Mouse (Mus musculus) E14TG2a.4 (cell line): ENCODE measurements around the gene Ccdc69.

Experiments used
- H3K27me3 ChIP-seq: 2 replicates; pipeline ENCODE4 v1.6.1; 2014; ENCODE audit warnings: low read length, control low read depth; ENCODE audit not compliant: insufficient read depth
- H3K36me3 ChIP-seq: 2 replicates; pipeline ENCODE4 v1.6.1; 2014; ENCODE audit warnings: low read length, control low read depth; ENCODE audit not compliant: insufficient read depth
- H3K4me1 ChIP-seq: replicated peaks from 2 replicates; pipeline ENCODE4 v1.6.1; 2014; ENCODE audit warnings: low read depth, low read length, control low read depth
- H3K4me3 ChIP-seq: replicated peaks from 2 replicates; pipeline ENCODE4 v1.5.1; 2014; ENCODE audit warnings: mild to moderate bottlenecking, low read length
- H3K9me3 ChIP-seq: 2 replicates; pipeline ENCODE4 v1.6.1; 2014; ENCODE audit warnings: low read length, control low read depth
- CTCF ChIP-seq: conservative IDR thresholded peaks from 2 replicates; pipeline ENCODE4 v1.5.1; 2014; ENCODE audit warnings: low read length
- NANOG ChIP-seq: IDR thresholded peaks from 2 replicates; pipeline ENCODE4 v1.6.1; 2014; ENCODE audit warnings: borderline replicate concordance, low read length, mixed read lengths
- POU5F1 ChIP-seq: IDR thresholded peaks from 2 replicates; pipeline ENCODE4 v1.6.1; 2014; ENCODE audit warnings: low read length, borderline replicate concordance

The Ccdc69 gene

GRCm38 (mm10) chr11:55023583-55023982, 54.3 kb downstream of the Ccdc69 start:
- Histone ChIP-seq H3K4me1 (peaks cover 73% of the 10 kb centered on the region), H3K36me3 (peaks cover 55% of the 10 kb centered on the region), H3K4me3 (no peak overlapping the region), H3K9me3 (no peaks in the 10 kb centered on the region), H3K27me3 (no peaks in the 10 kb centered on the region)
- TF ChIP-seq POU5F1 (no peak), NANOG (no peak), CTCF (no peak)

- Histone ChIP-seq H3K36me3 (peaks cover 60% of the 10 kb centered on the region), H3K4me1 (peaks cover 69% of the 10 kb centered on the region), H3K4me3 (no peak overlapping the region), H3K27me3 (no peaks in the 10 kb centered on the region), H3K9me3 (no peaks in the 10 kb centered on the region)
- TF ChIP-seq CTCF (no peak), NANOG (no peak), POU5F1 (no peak)
Observed at GRCm38 (mm10) chr11:55023049-55023564, 54.8 kb downstream of the Ccdc69 start.

GRCm38 (mm10) chr11:55022508-55022907, 55.4 kb downstream of the Ccdc69 start:
- H3K4me3 ChIP-seq: no peak overlapping the region
- no peaks in the 10 kb centered on the region for H3K27me3 ChIP-seq
- H3K4me1 ChIP-seq: peaks cover 63% of the 10 kb centered on the region
- H3K9me3 ChIP-seq: no peaks in the 10 kb centered on the region
- TF ChIP-seq NANOG (no peak), CTCF (no peak), POU5F1 (no peak)
- peaks cover 59% of the 10 kb centered on the region for H3K36me3 ChIP-seq

DNA sequence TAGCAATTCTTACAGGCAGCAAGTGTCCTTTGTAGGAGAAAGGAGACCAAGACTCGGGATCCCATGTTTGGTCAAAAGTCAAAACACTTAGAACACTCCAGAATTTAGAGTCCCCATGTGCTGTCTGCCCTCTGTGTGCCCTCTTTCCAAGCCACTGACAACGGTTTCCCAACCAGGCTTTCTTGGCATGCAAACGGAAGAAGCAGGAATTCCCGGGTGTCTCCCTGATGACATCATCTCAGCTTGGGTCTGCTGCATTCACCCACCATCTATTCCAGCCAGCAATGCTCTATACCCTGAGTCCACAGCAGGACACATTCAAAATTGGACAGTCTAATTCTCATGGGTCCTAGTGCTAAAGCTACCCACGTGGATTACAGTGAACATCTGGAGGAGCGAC, 56.1 kb downstream of the Ccdc69 start:
- Histone ChIP-seq H3K27me3 (no peaks in the 10 kb centered on the region), H3K9me3 (no peaks in the 10 kb centered on the region), H3K36me3 (peaks cover 60% of the 10 kb centered on the region), H3K4me3 (no peak overlapping the region), H3K4me1 (peaks cover 57% of the 10 kb centered on the region)
- TF ChIP-seq NANOG: no peak
- TF ChIP-seq CTCF: no peak
- no peak for TF ChIP-seq POU5F1

- no peak overlapping the region for H3K4me3 ChIP-seq
- H3K27me3 ChIP-seq: no peaks in the 10 kb centered on the region
- H3K36me3 ChIP-seq: peaks cover 57% of the 10 kb centered on the region
- no peaks in the 10 kb centered on the region for H3K9me3 ChIP-seq
- peaks cover 53% of the 10 kb centered on the region for H3K4me1 ChIP-seq
- no peak for TF ChIP-seq NANOG
- no peak for TF ChIP-seq CTCF
- TF ChIP-seq POU5F1: no peak
Observed at GRCm38 (mm10) chr11:55021458-55021857, 56.5 kb downstream of the Ccdc69 start.

- TF ChIP-seq NANOG (no peak), POU5F1 (no peak), CTCF (no peak)
- H3K9me3 ChIP-seq: no peaks in the 10 kb centered on the region
- peaks cover 58% of the 10 kb centered on the region for H3K36me3 ChIP-seq
- no peaks in the 10 kb centered on the region for H3K27me3 ChIP-seq
- H3K4me3 ChIP-seq: no peak overlapping the region
- H3K4me1 ChIP-seq: peaks cover 42% of the 10 kb centered on the region
Observed at GRCm38 (mm10) chr11:55019711-55020110, 58.2 kb downstream of the Ccdc69 start.

GRCm38 (mm10) chr11:55018034-55018433, 59.9 kb downstream of the Ccdc69 start:
- TF ChIP-seq NANOG (no peak), CTCF (no peak), POU5F1 (no peak)
- H3K4me1 ChIP-seq: peaks cover 33% of the 10 kb centered on the region
- H3K4me3 ChIP-seq: no peak overlapping the region
- peaks cover 70% of the 10 kb centered on the region for H3K36me3 ChIP-seq
- no peaks in the 10 kb centered on the region for H3K9me3 ChIP-seq
- no peaks in the 10 kb centered on the region for H3K27me3 ChIP-seq

- TF ChIP-seq CTCF (no peak), NANOG (no peak), POU5F1 (no peak)
- Histone ChIP-seq H3K4me1 (peaks cover 24% of the 10 kb centered on the region), H3K4me3 (no peak overlapping the region), H3K9me3 (no peaks in the 10 kb centered on the region), H3K36me3 (peaks cover 77% of the 10 kb centered on the region), H3K27me3 (no peaks in the 10 kb centered on the region)
Observed at GRCm38 (mm10) chr11:55017201-55017600, 60.7 kb downstream of the Ccdc69 start.

DNA sequence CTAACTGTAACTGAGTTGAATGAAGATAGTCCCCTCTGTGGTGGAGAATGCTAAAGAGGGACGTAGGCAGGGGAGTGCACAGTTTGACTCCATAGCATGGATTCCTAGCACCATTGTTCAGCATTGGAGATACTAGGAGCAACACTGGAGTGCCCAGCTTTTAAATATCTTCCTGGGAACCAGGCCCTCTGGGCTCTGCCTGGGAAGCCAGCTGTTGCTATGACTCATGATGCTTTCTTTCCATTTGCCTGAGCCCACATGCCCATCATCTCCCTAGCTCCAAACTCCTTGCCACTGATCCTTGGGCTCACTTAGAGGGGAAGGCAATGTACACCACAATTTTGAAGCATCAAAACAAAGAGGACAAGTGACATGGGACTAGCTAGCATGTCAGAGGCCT, 61.2 kb downstream of the Ccdc69 start:
- TF ChIP-seq CTCF (no peak), POU5F1 (no peak), NANOG (no peak)
- H3K4me3 ChIP-seq: no peak overlapping the region
- H3K36me3 ChIP-seq: peaks cover 77% of the 10 kb centered on the region
- H3K9me3 ChIP-seq: no peaks in the 10 kb centered on the region
- H3K4me1 ChIP-seq: peaks cover 20% of the 10 kb centered on the region
- no peaks in the 10 kb centered on the region for H3K27me3 ChIP-seq
